Mouse (Mus musculus) erythroblast, embryonic 14.5 days (primary cell): ENCODE measurements around the gene Klrg1.

ENCODE experiments used
- GATA1 ChIP-seq: IDR thresholded peaks from 2 replicates; pipeline ENCODE4 v1.6.1; 2012; ENCODE audit warnings: low read length, inconsistent platforms, mixed read lengths
- TAL1 ChIP-seq: IDR thresholded peaks from 3 replicates; pipeline ENCODE4 v1.6.1; 2012; ENCODE audit warnings: low read length, inconsistent platforms, mixed read lengths

DNA sequence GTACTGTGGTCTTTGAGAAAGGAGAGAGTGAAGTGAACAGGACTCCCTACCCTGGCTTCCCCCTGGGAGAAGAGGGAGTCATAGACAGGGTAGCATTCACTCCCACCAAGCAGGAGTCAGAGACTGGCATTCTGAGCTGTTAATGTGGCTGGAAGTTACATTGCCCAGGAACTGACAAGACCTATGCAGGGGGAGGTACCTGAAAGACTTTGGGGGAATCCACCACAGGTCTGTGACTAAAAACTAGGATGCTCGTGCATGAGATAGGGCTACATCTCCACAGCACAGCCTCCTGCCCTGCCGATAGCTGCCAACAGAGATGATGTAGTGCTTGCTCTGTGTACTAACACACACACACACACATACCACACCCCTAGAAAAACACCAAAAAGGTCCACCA lies 747 bp upstream of the Klrg1 start:
- TF ChIP-seq TAL1, result no peak
- no peak for TF ChIP-seq GATA1
